Mouse (Mus musculus) erythroblast, embryonic 14.5 days (primary cell): ENCODE measurements around the gene Gm960.

Source experiments
- GATA1 ChIP-seq: IDR thresholded peaks from 2 replicates; pipeline ENCODE4 v1.6.1; 2012; ENCODE audit warnings: low read length, inconsistent platforms, mixed read lengths
- TAL1 ChIP-seq: IDR thresholded peaks from 3 replicates; pipeline ENCODE4 v1.6.1; 2012; ENCODE audit warnings: low read length, inconsistent platforms, mixed read lengths

GRCm38 (mm10) chr19:4745681-4746080 lies 47.2 kb upstream of the Gm960 start:
- TF ChIP-seq GATA1 (no peak), TAL1 (no peak)
